Mouse (Mus musculus): ENCODE measurements around the gene Lama1.

Gene Lama1

DNA sequence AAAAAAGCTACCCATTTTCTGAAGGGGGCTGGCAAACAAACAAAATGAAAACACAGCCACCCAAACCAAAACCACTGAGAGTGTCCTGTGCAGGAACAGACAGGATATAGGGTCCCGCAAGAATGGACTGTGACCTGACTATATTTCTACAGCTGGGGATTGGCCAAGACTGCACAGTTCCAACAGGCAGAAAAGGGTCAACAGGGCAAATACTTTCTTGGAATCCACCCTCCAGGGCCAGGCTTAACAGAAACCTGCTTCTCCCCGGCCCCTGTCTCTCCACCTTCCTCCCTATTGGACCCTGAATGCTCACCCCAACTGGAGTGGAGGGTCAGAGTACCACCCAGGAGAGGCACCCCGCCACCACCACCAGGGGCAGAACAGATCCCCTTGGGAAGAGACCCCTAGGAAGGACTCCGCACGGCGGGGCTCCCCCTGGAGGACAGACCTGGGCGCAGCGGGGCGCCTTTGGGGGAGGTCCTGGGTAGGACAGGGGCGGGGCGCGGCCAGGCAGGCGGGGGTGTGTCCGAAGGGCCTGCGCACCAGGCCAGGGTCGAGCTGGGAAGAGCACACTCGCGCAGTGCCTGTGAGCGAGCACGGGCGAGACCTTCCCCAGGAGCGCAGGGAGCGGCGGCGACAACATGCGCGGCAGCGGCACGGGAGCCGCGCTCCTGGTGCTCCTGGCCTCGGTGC lies at the start of gene Lama1:
Lama1 (plus strand) TSS at position 566 of the 693 bp plus-strand sequence.
- in situ Hi-C loops (cut with MboI, MseI), result no loop called here

- in situ Hi-C loops (cut with MboI, MseI), result no loop called here
Observed at GRCm38 (mm10) chr17:67651506-67651905, 45.6 kb upstream of the Lama1 start.

DNA sequence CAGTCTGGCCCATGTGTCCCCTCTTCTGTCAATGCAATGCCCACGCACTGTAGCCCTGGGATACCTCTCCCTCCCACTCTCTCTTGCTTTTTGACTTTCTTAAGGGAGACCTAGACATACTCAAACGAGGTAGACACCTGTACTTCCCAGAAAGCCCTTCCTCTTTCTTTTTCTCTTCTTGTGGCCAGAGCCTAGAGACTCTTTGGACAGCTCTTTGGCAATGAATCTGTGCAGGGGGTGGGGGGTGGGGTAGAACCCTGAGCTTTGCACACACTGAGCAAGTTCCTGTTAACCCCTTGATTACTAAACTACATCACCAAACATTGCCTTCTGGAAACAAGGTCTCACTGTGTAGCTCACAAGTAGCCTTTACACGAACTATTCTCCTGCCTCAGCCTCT lies 32.8 kb upstream of the Lama1 start:
- in situ Hi-C loops (cut with MboI, MseI), result no loop called here

DNA sequence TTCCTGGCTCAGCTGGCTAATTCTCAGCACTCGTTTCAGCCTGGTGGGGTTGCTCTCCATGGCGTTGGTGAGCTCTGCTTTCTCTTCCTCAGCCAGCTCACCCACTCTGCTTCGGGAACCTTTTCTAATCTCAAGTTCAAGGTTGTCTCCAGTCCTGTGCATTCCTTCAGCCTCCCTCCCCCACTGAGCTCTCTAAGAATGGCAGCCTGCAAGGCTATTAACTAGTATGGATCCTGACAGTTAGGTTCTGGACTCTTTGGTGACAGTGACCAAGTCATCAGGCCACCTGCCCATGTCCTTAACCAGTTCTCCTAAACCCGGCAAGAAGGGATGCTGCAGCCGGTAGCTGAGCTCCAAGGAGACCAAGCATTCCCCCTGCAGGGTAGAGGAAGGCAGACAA lies 30.1 kb upstream of the Lama1 start:
- in situ Hi-C loops (cut with MboI, MseI), result no loop called here

DNA sequence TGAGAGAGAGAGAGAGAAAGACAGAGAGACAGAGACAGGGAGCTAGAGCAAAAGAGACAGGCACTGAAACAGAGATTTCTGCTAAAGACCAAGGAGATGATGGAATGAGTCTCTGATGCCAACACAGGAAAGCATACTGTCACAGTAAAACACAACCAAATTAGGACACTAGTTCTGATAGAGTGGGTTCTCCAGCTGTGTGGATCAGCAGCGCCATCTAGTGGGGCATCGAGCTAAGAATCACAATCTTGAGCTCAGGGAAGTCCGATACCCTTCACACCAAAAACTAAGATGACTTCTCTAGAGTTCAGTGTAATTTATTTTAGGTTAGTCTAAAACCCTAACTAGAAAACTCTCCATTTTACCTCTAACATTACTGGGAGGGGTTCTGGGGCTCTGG lies 29.1 kb upstream of the Lama1 start:
- in situ Hi-C loops (cut with MboI, MseI), result no loop called here

- in situ Hi-C loops (cut with MboI, MseI), result no loop called here
Observed at GRCm38 (mm10) chr17:67678576-67678975, 18.5 kb upstream of the Lama1 start.

- in situ Hi-C loops (cut with MboI, MseI), result no loop called here
Observed at GRCm38 (mm10) chr17:67681084-67681483, 16.0 kb upstream of the Lama1 start.

GRCm38 (mm10) chr17:67685022-67685743 lies 11.9 kb upstream of the Lama1 start:
- in situ Hi-C loops (cut with MboI, MseI), result no loop called here

DNA sequence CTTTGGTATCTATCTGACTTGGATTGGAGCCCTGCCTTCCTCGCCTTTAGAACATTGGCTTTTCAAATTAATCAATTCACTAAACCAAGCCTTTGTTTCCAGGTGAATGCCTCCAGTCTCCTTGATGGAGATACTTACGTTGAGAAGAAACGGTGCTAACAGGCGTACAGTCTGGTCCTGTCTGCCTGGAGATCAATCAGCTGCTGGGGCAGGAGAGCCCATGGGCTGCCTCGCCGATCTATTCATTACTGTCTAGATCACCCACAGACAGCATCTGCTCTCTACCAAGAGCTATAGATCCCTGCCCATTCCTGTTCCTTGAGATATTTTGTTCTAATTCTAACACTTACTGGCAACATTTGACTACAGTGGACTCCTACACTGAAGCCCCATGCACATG lies 9.6 kb upstream of the Lama1 start:
- in situ Hi-C loops (cut with MboI, MseI), result no loop called here

- in situ Hi-C loops (cut with MboI, MseI), result no loop called here
Observed at GRCm38 (mm10) chr17:67690689-67691088, 6.4 kb upstream of the Lama1 start.

- in situ Hi-C loops (cut with MboI, MseI), result no loop called here
Observed at GRCm38 (mm10) chr17:67692651-67693050, 4.4 kb upstream of the Lama1 start.

GRCm38 (mm10) chr17:67693861-67694260 lies 3.2 kb upstream of the Lama1 start:
- in situ Hi-C loops (cut with MboI, MseI), result no loop called here

DNA sequence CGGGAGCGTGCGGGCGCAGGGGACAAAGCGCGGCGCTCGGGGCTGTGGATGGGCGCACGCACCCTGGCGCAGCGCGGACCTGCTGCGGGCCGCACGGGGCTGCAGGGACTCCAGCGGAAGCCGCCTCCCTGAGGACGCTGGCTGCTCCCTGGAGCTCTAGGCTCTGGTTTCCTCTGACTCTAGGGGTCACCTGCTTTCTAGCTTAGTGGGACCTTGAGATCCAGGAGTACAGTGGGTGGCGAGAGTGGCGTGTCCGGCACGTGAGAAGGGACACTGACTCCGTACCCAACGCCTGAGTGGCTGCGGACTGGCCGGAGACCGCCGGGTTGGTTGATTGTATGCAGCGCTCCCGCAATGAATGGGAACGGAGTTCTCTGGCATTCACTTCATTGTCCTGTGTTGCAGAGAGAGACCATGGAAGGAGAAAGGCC lies 417 bp downstream of the Lama1 start:
- in situ Hi-C loops (cut with MboI, MseI), result no loop called here

DNA sequence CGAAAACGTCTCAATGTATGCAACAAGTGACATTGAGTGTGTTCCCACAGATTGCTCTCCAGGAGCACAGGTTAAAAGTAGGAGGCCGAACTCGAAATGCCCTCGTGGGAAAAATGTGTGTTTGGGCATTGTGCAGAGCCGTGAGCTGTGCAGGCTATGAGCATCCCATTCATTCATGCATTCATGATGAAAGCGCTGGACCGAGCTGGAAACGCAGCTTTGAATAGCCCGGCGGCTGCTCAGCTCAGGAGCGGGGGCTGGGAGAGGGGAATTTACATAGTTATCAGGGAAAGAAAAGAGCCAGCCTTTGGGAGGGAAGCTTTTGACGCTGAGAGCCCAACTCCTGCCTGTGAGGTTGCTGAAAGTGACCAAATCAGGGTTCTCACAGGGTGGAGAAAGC lies 1.2 kb downstream of the Lama1 start:
- in situ Hi-C loops (cut with MboI, MseI), result no loop called here

GRCm38 (mm10) chr17:67701761-67702160 lies 4.7 kb downstream of the Lama1 start:
- in situ Hi-C loops (cut with MboI, MseI), result no loop called here

DNA sequence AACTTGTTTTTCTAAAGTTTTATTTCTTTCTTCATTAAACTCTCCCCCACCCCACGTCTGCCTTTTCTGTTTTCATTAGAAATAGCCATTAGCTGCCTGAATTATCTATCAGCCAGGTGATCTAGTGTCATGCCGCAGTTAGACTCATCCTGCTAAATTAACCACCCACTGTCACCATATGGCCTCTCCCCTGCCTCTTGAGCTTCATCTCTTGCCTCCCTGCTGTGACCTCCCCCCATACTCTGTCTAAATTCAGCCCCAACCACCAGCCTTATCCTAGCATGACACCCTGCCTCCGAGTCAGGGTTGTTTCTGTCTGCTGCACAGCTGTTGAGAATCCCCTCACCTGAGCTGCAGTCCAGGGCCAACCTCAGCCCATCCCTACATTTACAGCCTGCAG lies 5.9 kb downstream of the Lama1 start:
- in situ Hi-C loops (cut with MboI, MseI), result no loop called here

DNA sequence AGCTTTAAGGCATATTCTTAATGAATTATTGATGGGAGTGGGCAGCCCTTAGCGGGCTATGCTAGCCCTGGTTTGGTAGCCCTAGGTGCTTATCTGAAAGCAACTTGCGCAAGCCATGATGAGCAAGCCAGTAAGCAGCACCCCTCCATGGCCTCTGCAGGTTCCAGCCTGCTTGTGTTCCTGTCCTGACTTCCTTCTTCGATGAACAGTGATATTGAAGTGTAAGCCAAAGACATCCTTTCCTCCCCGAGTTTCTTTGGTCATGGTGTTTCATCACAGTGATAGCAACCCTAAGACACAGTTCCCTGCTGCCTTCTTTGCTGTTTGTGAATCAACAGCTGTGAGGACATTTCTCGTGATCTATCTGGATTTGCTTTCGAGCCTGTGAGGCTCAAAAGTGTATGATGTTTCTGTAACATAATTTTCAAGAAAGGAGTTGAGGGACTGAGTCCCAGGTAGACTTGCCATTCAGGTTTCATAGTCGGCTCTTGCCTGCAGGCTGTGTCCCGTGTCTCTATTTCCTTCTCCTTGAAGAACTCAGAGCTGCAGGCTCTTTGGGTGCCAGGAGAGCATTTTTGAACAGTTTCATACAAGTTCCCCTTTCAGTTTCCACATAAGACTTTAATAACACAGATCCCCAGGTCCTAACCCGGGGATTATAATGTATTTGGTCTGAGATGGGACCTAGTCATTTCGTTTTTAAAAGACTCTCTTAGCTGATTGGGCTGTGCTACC lies 8.1 kb downstream of the Lama1 start:
- in situ Hi-C loops (cut with MboI, MseI), result no loop called here

DNA sequence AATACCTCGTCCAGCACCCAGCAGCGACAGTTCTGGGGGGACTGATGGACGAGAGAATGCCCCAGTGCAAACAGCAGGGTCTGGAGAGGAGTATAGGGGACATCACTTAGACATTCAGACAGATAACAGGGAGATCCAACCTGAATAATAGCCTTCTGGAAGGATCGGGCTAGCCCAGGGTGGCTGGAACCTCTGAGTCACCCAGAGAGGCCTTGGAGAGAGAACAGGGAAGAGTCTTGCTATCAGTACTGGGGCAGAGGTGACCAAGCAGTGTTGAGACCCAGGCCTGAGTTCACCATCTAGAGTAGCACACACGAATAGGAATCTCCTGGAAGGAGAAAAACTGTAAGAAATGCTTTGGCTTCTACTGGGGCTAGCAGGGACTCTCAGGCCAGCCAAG lies 9.3 kb downstream of the Lama1 start:
- in situ Hi-C loops (cut with MboI, MseI), result no loop called here

DNA sequence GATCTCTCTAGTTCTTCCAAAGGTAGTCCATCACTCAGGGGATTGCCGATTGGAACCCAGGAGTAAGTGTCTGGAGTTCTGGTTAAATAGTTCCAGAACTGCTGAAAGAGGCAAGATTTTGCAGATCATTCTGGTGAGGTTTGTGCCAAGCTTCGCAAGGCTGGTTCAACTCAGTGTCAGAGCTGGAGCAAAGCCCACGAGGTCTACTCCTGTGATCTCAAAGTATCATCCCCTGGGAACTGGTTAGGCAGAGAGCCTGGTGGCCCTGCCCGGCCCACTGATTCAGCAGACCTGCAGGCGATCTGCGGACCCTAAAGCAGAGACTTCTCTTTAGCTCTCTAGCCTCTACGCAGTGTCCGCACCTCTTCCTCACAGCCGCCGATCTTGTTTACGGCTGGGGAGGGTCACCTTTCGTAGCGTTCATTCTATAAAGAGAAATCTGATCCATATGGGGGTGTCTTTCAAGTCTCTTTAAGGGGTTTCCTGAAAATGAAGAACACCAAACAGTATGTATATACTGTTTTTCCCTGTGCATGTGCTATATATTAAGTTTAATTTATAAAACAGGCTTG lies 10.8 kb downstream of the Lama1 start:
- in situ Hi-C loops (cut with MboI, MseI), result no loop called here

GRCm38 (mm10) chr17:67710377-67710781 lies 13.3 kb downstream of the Lama1 start:
- in situ Hi-C loops (cut with MboI, MseI), result no loop called here

GRCm38 (mm10) chr17:67711361-67711760 lies 14.3 kb downstream of the Lama1 start:
- in situ Hi-C loops (cut with MboI, MseI), result no loop called here

GRCm38 (mm10) chr17:67712929-67713328 lies 15.9 kb downstream of the Lama1 start:
- in situ Hi-C loops (cut with MboI, MseI), result no loop called here

All from T-helper 17 cell (primary cell).